ENCODE assay signal across 19 mouse cellular contexts in the genomic region with DNA sequence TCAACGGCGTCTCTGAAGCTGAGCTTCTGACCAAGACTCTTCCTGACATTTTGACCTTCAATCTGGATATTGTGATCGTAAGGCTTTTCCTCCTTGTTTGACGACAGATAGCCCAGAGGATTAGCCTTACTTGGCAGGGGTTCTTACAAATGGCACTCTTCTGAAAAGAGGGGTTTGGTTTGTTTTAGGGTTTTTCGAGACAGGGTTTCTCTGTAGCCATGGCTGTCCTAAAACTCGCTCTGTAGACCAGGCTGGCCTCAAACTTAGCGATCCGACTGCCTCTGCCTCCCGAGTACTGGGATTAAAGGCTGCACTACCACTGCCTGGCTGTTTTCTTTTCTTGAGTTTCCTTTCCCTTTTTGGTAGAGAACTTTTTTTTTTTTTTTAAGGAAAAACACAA. TPM values are rescaled to one million over a fixed set of nuclear protein-coding genes. Genes with fewer than 3 reads are reported as not detected.
A peak's percentile ranks its signal among the peaks of the same experiment; 100 is the strongest.
DNase-seq lines count a peak whose midpoint lies in the region; ATAC-seq and TF ChIP-seq lines count a peak whose summit lies in the region.
"Had no signal": no experiment of that assay in that cellular context is flagged by ENCODE, and none has a peak within 500 bp of the region (broad histone marks: within the 10 kb centered on the region; RNA-seq: fewer than 3 reads in every experiment).

No protein-coding gene starts in this region.

- intact Hi-C loops in heart, adult 2 months (cut with DNase I): no loop called here

- no peak for TF ChIP-seq CTCF in heart, adult 2 months (IDR thresholded peaks at IDR 0.05)

- no peak for ATAC-seq in midbrain, embryonic 11.5 days (ENCODE audit: low FRiP score)
- ATAC-seq in midbrain, embryonic 14.5 days (ENCODE audit: low FRiP score, low TSS enrichment): no peak
- ATAC-seq: activated CD4-positive, CD25-positive, alpha-beta regulatory T cell, adult 4 months; CD4-positive, CD25-positive, alpha-beta regulatory T cell, adult 4 months; Patski had no signal

- peaks cover 2% of the 10 kb centered on the region; the same call in 1 of the 2 replicates for H3K36me3 ChIP-seq in heart, adult 2 months (ENCODE audit: control insufficient read depth, insufficient read depth, low read length)
- H3K36me3 ChIP-seq in midbrain, embryonic 11.5 days (ENCODE audit: control insufficient read depth, insufficient read depth, low read length): peaks cover 34% of the 10 kb centered on the region
- peaks cover 89% of the 10 kb centered on the region for H3K36me3 ChIP-seq in midbrain, embryonic 14.5 days (ENCODE audit: control insufficient read depth, insufficient read depth, low read length)

- 91% methylated on average over 9 of the region's 9 CpGs for WGBS in heart, adult 2 months
- WGBS in midbrain, embryonic 11.5 days: 86% methylated on average over 9 of the region's 9 CpGs
- 91% methylated on average over 9 of the region's 9 CpGs for WGBS in midbrain, embryonic 14.5 days

- H3K4me2 ChIP-seq in midbrain, embryonic 11.5 days: no peak overlapping the region
- no peak overlapping the region for H3K4me2 ChIP-seq in midbrain, embryonic 14.5 days (ENCODE audit: low read length)

- H3K27me3 ChIP-seq in heart, adult 2 months (ENCODE audit: control insufficient read depth, insufficient read depth, low read length): no peaks in the 10 kb centered on the region
- H3K27me3 ChIP-seq in midbrain, embryonic 11.5 days (ENCODE audit: control insufficient read depth, insufficient read depth, low read length): no peaks in the 10 kb centered on the region
- H3K27me3 ChIP-seq in midbrain, embryonic 14.5 days (ENCODE audit: control insufficient read depth, insufficient read depth, low read length): no peaks in the 10 kb centered on the region
- H3K27me3 ChIP-seq: CH12.LX, Patski had no signal

- no peak overlapping the region for H3K9ac ChIP-seq in heart, adult 2 months (ENCODE audit: low read depth, low read length)
- no peak overlapping the region for H3K9ac ChIP-seq in midbrain, embryonic 11.5 days (ENCODE audit: low read length)
- H3K9ac ChIP-seq in midbrain, embryonic 14.5 days (replicated peaks; ENCODE audit: low read length): no peak overlapping the region

- no peak overlapping the region for H3K4me3 ChIP-seq in heart, adult 2 months
- no peak overlapping the region for H3K4me3 ChIP-seq in midbrain, embryonic 11.5 days (ENCODE audit: low read depth, low read length)
- H3K4me3 ChIP-seq in midbrain, embryonic 14.5 days (replicated peaks; ENCODE audit: low read depth, low read length): no peak overlapping the region

- no peak overlapping the region for H3K27ac ChIP-seq in heart, adult 2 months
- H3K27ac ChIP-seq in midbrain, embryonic 11.5 days (ENCODE audit: low read depth, low read length): no peak overlapping the region
- no peak overlapping the region for H3K27ac ChIP-seq in midbrain, embryonic 14.5 days (replicated peaks; ENCODE audit: low read depth, low read length)

- TF ChIP-seq EP300 in heart, adult 2 months (IDR thresholded peaks at IDR 0.05; ENCODE audit: insufficient read depth, low read depth, low read length): no peak

- peak; percentile 57 for DNase-seq in heart, adult 11 months
- no peak for DNase-seq in heart, adult 2 months
- DNase-seq in midbrain, embryonic 11.5 days (ENCODE audit: low spot score, missing footprints): peak; percentile 71
- no peak for DNase-seq in midbrain, embryonic 14.5 days
- DNase-seq: adrenal gland, adult 2 months; adrenal gland, adult 8-10 months; adrenal gland, postnatal 10 days; adrenal gland, postnatal 14 days; adrenal gland, postnatal 25 days; adrenal gland, postnatal 36 days; B cell, adult 2 months; cerebellum, adult 11 months; cerebellum, adult 11-12 months; cerebellum, adult 18-20 months had no signal

- no peak for TF ChIP-seq POLR2A in heart, adult 2 months (IDR thresholded peaks at IDR 0.05; ENCODE audit: insufficient read depth, low read depth, low read length)

- H3K4me1 ChIP-seq in heart, adult 2 months (ENCODE audit: control insufficient read depth, insufficient read depth, low read length): peaks cover 3% of the 10 kb centered on the region; the same call in 1 of the 2 replicates
- no peaks in the 10 kb centered on the region for H3K4me1 ChIP-seq in midbrain, embryonic 11.5 days (ENCODE audit: control insufficient read depth, insufficient read depth, low read length)
- no peaks in the 10 kb centered on the region for H3K4me1 ChIP-seq in midbrain, embryonic 14.5 days (ENCODE audit: control insufficient read depth, insufficient read depth, low read length)

- no peaks in the 10 kb centered on the region; the same call in 1 of the 2 replicates for H3K79me2 ChIP-seq in heart, adult 2 months (replicated peaks; ENCODE audit: control insufficient read depth, insufficient read depth, low read length)

- no peaks in the 10 kb centered on the region for H3K9me3 ChIP-seq in midbrain, embryonic 11.5 days (ENCODE audit: control insufficient read depth, low read length)
- H3K9me3 ChIP-seq in midbrain, embryonic 14.5 days (ENCODE audit: control insufficient read depth, low read length): no peaks in the 10 kb centered on the region
- H3K9me3 ChIP-seq: G1E had no signal

RNA-seq across cellular contexts. Expression of a gene that starts 11.9 kb away (rescaled TPM):
- total RNA-seq in heart, adult 2 months (2021): 10 to 100 TPM in 1 of 2 experiments, 1 to 10 TPM in 1; 9.8 to 11.1 TPM
- 10.5 and 16.7 TPM in 2 replicates for polyA plus RNA-seq in heart, adult 2 months (2012; rRNA removed)
- polyA plus RNA-seq in midbrain, embryonic 11.5 days (2014; fragmentation: Nextera tagmentation; extraction: Ambion mirVana): 340 and 352 TPM in 2 replicates
- polyA plus RNA-seq in midbrain, embryonic 14.5 days (2014; fragmentation: Nextera tagmentation; extraction: Ambion mirVana): 140 and 204 TPM in 2 replicates

RNA-seq across cellular contexts. Expression of a gene that starts 18.5 kb away (rescaled TPM):
- 10 to 100 TPM; 22.3 to 29.5 TPM for total RNA-seq in heart, adult 2 months (2021)
- 29.5 and 44.6 TPM in 2 replicates for polyA plus RNA-seq in heart, adult 2 months (2012; rRNA removed)
- polyA plus RNA-seq in midbrain, embryonic 11.5 days (2014; fragmentation: Nextera tagmentation; extraction: Ambion mirVana): 35.9 and 39.7 TPM in 2 replicates
- polyA plus RNA-seq in midbrain, embryonic 14.5 days (2014; fragmentation: Nextera tagmentation; extraction: Ambion mirVana): 39.9 and 50.7 TPM in 2 replicates

RNA-seq across cellular contexts. Expression of a gene that starts 49.0 kb away (rescaled TPM):
- 1 to 10 TPM; 2.2 to 2.8 TPM for total RNA-seq in heart, adult 2 months (2021)
- polyA plus RNA-seq in heart, adult 2 months (2012; rRNA removed): 3.0 and 3.5 TPM in 2 replicates
- 2.4 and 3.3 TPM in 2 replicates for polyA plus RNA-seq in midbrain, embryonic 11.5 days (2014; fragmentation: Nextera tagmentation; extraction: Ambion mirVana)
- 0.77 and 1.3 TPM in 2 replicates for polyA plus RNA-seq in midbrain, embryonic 14.5 days (2014; fragmentation: Nextera tagmentation; extraction: Ambion mirVana)
- total RNA-seq: CH12.LX had no signal
- polyA plus RNA-seq: G1E had no signal

RNA-seq across cellular contexts. Expression of a gene that starts 54.5 kb away (rescaled TPM):
- total RNA-seq in heart, adult 2 months (2021): 10 to 100 TPM; 29.1 to 29.8 TPM
- 11.2 and 19.6 TPM in 2 replicates for polyA plus RNA-seq in heart, adult 2 months (2012; rRNA removed)
- 34.4 and 35.2 TPM in 2 replicates for polyA plus RNA-seq in midbrain, embryonic 11.5 days (2014; fragmentation: Nextera tagmentation; extraction: Ambion mirVana)
- polyA plus RNA-seq in midbrain, embryonic 14.5 days (2014; fragmentation: Nextera tagmentation; extraction: Ambion mirVana): 40.6 and 42.6 TPM in 2 replicates

Comparison
In these comparisons a context has a peak if more than half of its experiments do, and no peak if none do; other contexts are left out.
1. DNase-seq: peak in heart, adult 11 months (single experiment) and midbrain, embryonic 11.5 days (single experiment); none in heart, adult 2 months (0 of 2) and midbrain, embryonic 14.5 days (single experiment).